Mouse (Mus musculus) limb, embryonic 14.5 days (tissue): ENCODE results near the gene Nxnl1. TPM values are rescaled to one million over a fixed set of nuclear protein-coding genes. Genes with fewer than 3 reads are reported as not detected.

Source experiments
- ATAC-seq: fragments of 200-750 bp; cut with Nextera tagmentation; 2 replicates; pipeline ENCODE4 v1.8.0; 2017; ENCODE audit warnings: low read depth, moderate number of reproducible peaks, moderate TSS enrichment; ENCODE audit not compliant: low FRiP score
- DNase-seq: peaks from one replicate; pipeline ENCODE4 v3.0.0-alpha.2; 2015; ENCODE audit warnings: low spot score
- H3K27ac ChIP-seq: fragments of 300-500 bp; sonication (generic); replicated peaks from 2 replicates; pipeline ENCODE4 v1.5.1; 2014; ENCODE audit warnings: low read depth, mild to moderate bottlenecking, low read length, moderate library complexity, mixed read lengths
- H3K27me3 ChIP-seq: fragments of 300-500 bp; sonication (generic); 2 replicates; pipeline ENCODE4 v1.6.1; 2014; ENCODE audit warnings: low read length, mixed read lengths; ENCODE audit not compliant: control insufficient read depth, insufficient read depth
- H3K36me3 ChIP-seq: fragments of 300-500 bp; sonication (generic); 2 replicates; pipeline ENCODE4 v1.6.1; 2014; ENCODE audit warnings: mild to moderate bottlenecking, low read length, moderate library complexity, mixed read lengths; ENCODE audit not compliant: control insufficient read depth, insufficient read depth
- H3K4me1 ChIP-seq: fragments of 300-500 bp; sonication (generic); 2 replicates; pipeline ENCODE4 v1.6.1; 2014; ENCODE audit warnings: antibody characterized with exemption, low read length, mixed read lengths; ENCODE audit not compliant: control insufficient read depth, insufficient read depth
- H3K4me2 ChIP-seq: fragments of 300-500 bp; sonication (generic); replicated peaks from 2 replicates; pipeline ENCODE4 v1.6.1; 2014; ENCODE audit warnings: low read depth, mild to moderate bottlenecking, low read length, moderate library complexity; ENCODE audit not compliant: severe bottlenecking
- H3K4me3 ChIP-seq: fragments of 300-500 bp; sonication (generic); replicated peaks from 2 replicates; pipeline ENCODE4 v1.5.1; 2014; ENCODE audit warnings: low read length
- H3K9ac ChIP-seq: fragments of 300-500 bp; sonication (generic); 2 replicates; pipeline ENCODE4 v1.6.1; 2014; ENCODE audit warnings: mild to moderate bottlenecking, low read depth, low read length, moderate library complexity; ENCODE audit not compliant: severe bottlenecking
- H3K9me3 ChIP-seq: fragments of 300-500 bp; sonication (generic); 2 replicates; pipeline ENCODE4 v1.6.1; 2016; ENCODE audit warnings: low read length; ENCODE audit not compliant: control insufficient read depth
- POLR2A ChIP-seq: fragments of 200-500 bp; IDR thresholded peaks from 2 replicates; pipeline ENCODE4 v1.8.0; 2012; ENCODE audit warnings: inconsistent platforms, mild to moderate bottlenecking, moderate library complexity, borderline replicate concordance; ENCODE audit not compliant: insufficient read depth, insufficient read length; ENCODE audit errors: extremely low read depth
- WGBS: fragments of 180-500 bp; shearing (Covaris S2); extraction: QIAGEN DNeasy Blood & Tissue Kit; methylation state at CpG from one replicate; pipeline ENCODE4 v1.1.7; 2014; 5-methylcytosine and 5-hydroxymethylcytosine counted together
- polyA plus RNA-seq, 2 experiments: library from polyadenylated mRNA; depleted of rRNA in 1 of 2; stranded (reverse) in 1 of 2; unstranded in 1 of 2; fragments of >200 nt; fragmentation: Nextera tagmentation in 1 of 2; extraction: Ambion mirVana in 1 of 2; gene quantifications; 2 replicates each; pipeline versions ENCODE4 v1.2.1 to v1.2.3; 2012 to 2014

Nxnl1 gene
- polyA plus RNA-seq, 2 experiments = not detected

GRCm38 (mm10) chr8:71580201-71580600 lies 13.8 kb upstream of the Nxnl1 start:
- H3K4me1 ChIP-seq = no peaks in the 10 kb centered on the region
- DNase-seq (no peak), ATAC-seq (no peak)
- TF ChIP-seq POLR2A = no peak
- no peak overlapping the region for H3K4me2 ChIP-seq
- 46% methylated on average over 9 of the region's 9 CpGs for WGBS
- H3K27ac ChIP-seq = no peak overlapping the region
- peaks cover 34% of the 10 kb centered on the region for H3K36me3 ChIP-seq
- H3K9ac ChIP-seq = no peak overlapping the region
- H3K27me3 ChIP-seq = no peaks in the 10 kb centered on the region
- H3K9me3 ChIP-seq = no peaks in the 10 kb centered on the region
- H3K4me3 ChIP-seq = no peak overlapping the region

GRCm38 (mm10) chr8:71579476-71579875 lies 13.1 kb upstream of the Nxnl1 start:
- TF ChIP-seq POLR2A = no peak
- peaks cover 26% of the 10 kb centered on the region for H3K36me3 ChIP-seq
- ATAC-seq (no peak), DNase-seq (no peak)
- no peak overlapping the region for H3K4me2 ChIP-seq
- 87% methylated on average over 10 of the region's 14 CpGs for WGBS
- no peak overlapping the region for H3K9ac ChIP-seq
- H3K9me3 ChIP-seq = no peaks in the 10 kb centered on the region
- H3K27me3 ChIP-seq = no peaks in the 10 kb centered on the region
- no peak overlapping the region for H3K27ac ChIP-seq
- no peaks in the 10 kb centered on the region for H3K4me1 ChIP-seq
- no peak overlapping the region for H3K4me3 ChIP-seq

GRCm38 (mm10) chr8:71579009-71579408 lies 12.6 kb upstream of the Nxnl1 start:
- no peaks in the 10 kb centered on the region for H3K4me1 ChIP-seq
- H3K36me3 ChIP-seq = peaks cover 22% of the 10 kb centered on the region
- no peak overlapping the region for H3K27ac ChIP-seq
- H3K4me3 ChIP-seq = no peak overlapping the region
- TF ChIP-seq POLR2A = no peak
- DNase-seq = no peak
- 81% methylated on average over 1 of the region's 1 CpGs for WGBS
- no peaks in the 10 kb centered on the region for H3K27me3 ChIP-seq
- H3K4me2 ChIP-seq = no peak overlapping the region
- no peaks in the 10 kb centered on the region for H3K9me3 ChIP-seq
- H3K9ac ChIP-seq = no peak overlapping the region
- no peak for ATAC-seq

- H3K4me1 ChIP-seq = peaks cover 5% of the 10 kb centered on the region
- no peak for TF ChIP-seq POLR2A
- peaks cover 20% of the 10 kb centered on the region for H3K36me3 ChIP-seq
- 75% methylated on average over 4 of the region's 4 CpGs for WGBS
- no peak overlapping the region for H3K4me3 ChIP-seq
- no peaks in the 10 kb centered on the region for H3K27me3 ChIP-seq
- no peak overlapping the region for H3K9ac ChIP-seq
- ATAC-seq (no peak), DNase-seq (no peak)
- no peak overlapping the region for H3K4me2 ChIP-seq
- no peak overlapping the region for H3K27ac ChIP-seq
- H3K9me3 ChIP-seq = no peaks in the 10 kb centered on the region
Measured at GRCm38 (mm10) chr8:71577856-71578387, 11.5 kb upstream of the Nxnl1 start.

GRCm38 (mm10) chr8:71575020-71575419 lies 8.6 kb upstream of the Nxnl1 start:
- no peaks in the 10 kb centered on the region for H3K9me3 ChIP-seq
- H3K4me3 ChIP-seq = no peak overlapping the region
- no peak for ATAC-seq
- H3K27me3 ChIP-seq = no peaks in the 10 kb centered on the region
- H3K9ac ChIP-seq = no peak overlapping the region
- WGBS = 54% methylated on average over 1 of the region's 1 CpGs
- no peaks in the 10 kb centered on the region for H3K36me3 ChIP-seq
- no peak overlapping the region for H3K27ac ChIP-seq
- no peak overlapping the region for H3K4me2 ChIP-seq
- H3K4me1 ChIP-seq = peaks cover 22% of the 10 kb centered on the region
- no peak for TF ChIP-seq POLR2A
- DNase-seq = no peak

GRCm38 (mm10) chr8:71574426-71574825 lies 8.0 kb upstream of the Nxnl1 start:
- Histone ChIP-seq H3K36me3 (no peaks in the 10 kb centered on the region), H3K9me3 (no peaks in the 10 kb centered on the region), H3K4me3 (no peak overlapping the region), H3K27me3 (no peaks in the 10 kb centered on the region), H3K4me1 (peaks cover 23% of the 10 kb centered on the region), H3K9ac (no peak overlapping the region), H3K27ac (no peak overlapping the region), H3K4me2 (no peak overlapping the region)
- WGBS = 73% methylated on average over 7 of the region's 7 CpGs
- DNase-seq (no peak), ATAC-seq (no peak)
- no peak for TF ChIP-seq POLR2A
